Mouse (Mus musculus) spleen, postnatal 36 days (tissue): ENCODE data around the gene St6galnac5.

Source experiments
- DNase-seq, 2 experiments: peaks; one replicate each; pipeline ENCODE4 v3.0.0; 2022; ENCODE audit warnings: low spot score in 2 of 2, mixed read lengths in 1 of 2

Gene St6galnac5

DNA sequence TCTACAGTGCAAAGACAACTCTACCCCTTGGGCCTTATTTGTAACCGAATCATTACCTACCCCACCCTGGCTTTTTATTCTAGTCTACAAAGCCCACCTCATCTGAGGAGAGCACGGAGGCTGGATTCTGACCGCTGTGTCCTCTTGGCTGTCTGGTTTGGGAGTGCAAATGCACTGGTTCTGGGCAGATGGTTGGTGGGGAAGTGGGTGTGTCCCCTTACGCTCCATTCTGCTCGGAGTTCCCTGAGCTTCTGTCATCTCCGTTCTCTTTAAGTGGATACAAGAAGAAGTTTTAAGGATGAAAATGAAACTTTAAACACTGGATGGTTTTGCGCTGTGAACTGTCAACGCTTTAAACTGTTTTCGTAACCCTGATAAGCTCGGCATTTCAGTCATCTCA, 68.9 kb downstream of the St6galnac5 start:
- no peak for DNase-seq

DNA sequence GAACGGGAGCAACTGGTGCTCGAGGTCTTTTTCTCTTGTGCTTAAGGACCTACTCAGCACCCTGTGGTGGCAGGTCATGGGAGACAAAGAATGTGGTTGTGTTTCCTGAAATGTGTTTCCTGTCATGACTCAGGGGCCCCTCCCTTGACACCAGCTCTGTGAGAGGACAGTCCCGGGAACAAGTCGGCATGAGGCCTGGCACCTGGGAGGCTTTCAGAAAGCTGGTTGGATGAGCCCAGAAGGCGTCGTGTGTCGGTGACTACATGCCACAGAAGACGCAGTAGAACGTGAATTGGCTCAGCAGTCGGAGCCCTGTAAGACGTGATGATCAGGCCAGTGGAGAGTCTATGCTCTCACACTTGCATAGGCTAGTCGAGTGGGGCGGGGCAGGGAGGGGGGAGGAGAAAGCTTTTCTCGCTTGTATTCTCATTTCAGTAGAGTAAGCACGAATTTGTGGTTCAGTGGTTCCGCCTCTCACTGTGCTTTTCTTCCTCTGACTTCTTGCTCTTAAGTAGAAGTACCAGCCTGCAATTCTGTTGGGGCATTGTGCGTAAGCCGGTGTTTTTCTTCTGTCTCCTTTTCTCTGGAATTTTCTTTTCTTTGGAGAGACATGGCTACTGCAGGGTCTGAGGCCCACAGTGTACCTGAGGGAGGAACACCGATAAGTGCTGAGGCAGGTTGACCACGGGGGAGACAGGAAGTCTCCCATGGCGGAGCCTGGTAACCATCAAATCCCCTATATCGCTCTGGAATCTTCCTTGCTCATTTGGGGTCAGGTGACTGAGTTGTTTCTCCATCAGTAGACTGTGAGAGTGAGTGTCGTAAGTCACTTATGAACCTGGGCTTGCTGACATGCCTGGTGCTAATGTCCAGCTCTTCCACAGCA, 69.6 kb downstream of the St6galnac5 start:
- DNase-seq, result peak; percentile 61 to 63

DNA sequence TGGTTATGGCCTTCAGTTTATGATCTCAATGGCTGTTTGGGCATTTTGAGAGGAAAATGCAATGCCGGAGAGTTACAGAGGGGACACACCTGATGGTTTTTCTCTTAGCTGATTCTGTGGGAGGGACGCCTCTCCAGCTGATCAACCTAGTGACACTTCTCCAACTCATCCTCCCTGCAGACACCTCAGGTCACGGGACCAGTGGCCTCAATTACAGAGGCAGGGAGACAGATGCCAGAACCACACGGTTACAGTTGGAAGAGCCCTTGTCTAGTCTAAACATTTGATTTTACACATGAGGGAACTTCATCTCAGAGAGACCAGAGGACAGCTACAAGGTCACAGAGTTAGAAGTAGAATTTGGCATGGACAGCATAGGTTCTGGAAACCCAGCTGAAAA, 70.5 kb downstream of the St6galnac5 start:
- DNase-seq, result no peak

DNA sequence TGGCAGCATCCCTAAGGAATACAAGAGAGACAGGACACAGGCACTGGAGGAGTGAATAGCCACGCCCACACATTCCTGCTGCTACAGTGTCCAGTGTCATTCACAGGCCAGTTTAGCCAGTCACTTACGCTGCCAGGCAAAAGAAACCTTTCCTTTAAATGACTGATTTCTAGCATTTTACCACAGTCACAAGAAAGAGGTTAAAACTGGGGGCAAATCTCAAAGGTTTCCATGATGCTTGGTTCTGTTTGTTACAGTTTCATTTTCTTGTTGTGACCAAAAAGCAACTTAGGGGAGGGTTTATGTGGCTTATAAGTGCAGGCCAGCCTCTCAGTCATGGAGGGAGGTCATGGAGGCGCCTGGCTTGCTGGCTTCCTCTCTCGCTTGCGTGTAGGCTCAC, 74.4 kb downstream of the St6galnac5 start:
- DNase-seq, result no peak

DNA sequence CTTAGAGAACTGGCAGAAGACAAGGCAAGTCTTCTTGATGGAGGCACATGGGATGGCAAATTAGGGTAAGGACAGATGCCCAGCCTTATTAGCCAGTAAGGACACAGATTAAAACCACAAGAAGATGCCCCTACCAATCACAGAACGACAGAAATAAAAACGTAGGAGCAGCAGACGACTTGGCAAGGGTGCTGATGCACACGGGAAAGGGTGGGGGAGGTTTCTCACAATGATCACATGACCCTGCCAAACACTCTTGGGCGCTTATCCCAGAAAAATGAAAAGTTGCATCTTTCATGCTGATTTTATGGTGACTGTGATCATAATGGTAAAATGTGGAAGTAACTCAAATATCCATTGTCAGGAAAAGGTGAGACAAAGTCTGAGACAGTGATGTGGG, 75.0 kb downstream of the St6galnac5 start:
- no peak for DNase-seq

DNA sequence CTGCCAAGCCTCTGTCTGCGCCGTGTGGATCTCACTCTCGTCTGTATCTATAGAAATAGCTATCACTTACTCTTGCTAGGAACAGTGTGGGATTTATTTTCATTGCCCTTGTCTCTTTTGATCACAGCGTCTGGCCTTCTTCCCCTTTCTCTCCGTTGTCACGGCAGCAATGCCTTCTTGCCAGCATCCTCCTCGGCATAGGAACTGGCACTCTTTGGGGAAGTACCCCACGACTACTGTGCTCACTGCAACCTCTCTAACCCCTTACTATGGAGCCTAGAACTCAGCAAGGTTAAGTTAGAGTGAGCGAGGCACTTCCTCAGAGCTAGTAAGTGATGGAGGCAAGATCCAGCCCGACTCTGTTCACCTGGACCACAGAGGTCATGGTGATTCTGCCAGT, 76.2 kb downstream of the St6galnac5 start:
- no peak for DNase-seq

DNA sequence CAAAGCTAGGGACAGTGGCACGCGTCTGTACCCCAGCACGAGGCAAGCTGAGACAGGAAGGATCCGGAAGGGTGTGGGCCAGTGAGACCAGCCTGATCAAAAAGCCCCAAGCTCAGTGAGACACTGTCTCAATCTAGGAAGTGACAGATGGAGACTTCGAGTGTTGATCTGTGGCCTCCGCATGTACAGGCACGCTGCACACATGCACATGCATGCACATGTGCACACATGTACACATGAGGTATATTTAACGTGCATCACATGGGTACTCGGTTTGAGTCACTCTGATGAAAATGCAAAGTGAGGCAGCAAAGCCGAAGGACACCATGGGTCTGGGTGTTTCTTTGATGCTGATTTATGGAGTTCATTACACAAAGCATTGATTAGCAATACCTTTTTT, 77.0 kb downstream of the St6galnac5 start:
- DNase-seq, result no peak

DNA sequence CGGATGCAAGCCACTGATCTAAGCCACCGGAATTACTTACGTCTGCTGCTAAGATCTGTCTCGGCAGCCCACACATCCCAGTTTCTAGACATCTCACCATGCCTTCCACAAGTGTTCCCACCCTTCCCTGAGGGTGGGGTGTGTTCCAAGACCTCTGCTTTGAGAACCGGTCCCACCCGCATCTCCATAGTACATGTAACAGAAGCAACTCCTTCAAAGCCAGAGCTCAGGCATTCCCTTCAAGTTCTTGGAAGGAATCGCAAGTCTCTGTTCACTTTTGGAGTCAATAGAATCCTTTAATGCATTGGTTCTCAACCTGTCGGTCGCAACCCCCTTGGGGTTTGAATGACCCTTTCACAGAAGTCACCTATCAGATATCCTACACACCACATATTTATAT, 83.1 kb downstream of the St6galnac5 start:
- no peak for DNase-seq

DNA sequence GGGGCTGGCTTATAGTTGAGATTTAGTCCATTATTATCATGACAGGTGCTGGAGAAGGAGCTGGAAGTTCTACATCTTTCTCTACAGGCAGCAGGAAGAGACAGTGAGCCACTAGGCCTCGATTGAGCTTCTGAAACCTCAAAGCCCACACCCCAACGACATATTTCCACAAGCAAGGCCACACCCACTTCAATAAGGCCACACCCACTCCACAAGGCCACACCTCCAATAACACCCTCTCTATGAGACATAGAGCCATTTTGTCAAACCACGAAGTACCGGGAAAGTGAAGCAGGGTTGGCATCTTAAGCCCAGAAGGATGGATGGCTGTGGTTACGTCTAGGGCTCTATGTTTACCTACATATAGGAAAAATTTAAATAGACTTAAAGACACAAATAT, 84.8 kb downstream of the St6galnac5 start:
- no peak for DNase-seq

DNA sequence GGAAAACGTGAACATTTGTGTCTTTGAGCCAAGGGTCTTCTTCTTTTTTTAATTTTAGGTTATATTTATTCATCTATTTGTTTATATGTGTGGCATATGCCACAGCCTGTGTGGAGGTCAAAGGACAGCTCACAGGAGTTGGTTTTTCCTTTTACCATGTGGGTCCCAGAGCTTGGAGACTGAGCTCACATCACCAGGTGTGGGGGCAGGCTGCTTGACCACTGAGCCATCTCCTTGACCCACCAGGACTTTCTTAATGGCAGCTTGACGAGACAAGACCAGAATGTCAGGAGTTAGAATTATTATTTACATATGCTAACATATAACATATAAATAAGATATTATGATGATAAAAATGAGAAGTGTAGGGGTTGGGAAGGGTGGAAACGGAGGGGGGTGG, 85.9 kb downstream of the St6galnac5 start:
- DNase-seq, result no peak

DNA sequence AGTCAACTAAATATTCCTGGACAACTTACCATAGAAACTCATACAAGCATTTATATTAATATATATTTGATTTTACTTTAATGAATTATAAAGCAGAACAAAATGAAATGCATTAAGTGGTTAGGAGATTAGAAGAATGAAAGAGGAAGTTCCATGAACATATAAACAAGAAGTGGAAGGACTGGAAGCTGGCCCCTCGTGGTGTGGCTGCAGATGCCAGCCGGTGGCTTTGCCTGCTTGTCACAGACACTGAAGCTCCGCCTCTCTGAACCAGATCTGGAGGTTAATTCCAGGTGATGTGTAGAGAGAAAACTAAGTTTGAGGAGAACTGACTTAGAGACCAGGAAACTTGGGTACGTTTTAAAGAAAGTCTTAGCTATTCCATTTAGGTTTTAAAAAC, 87.1 kb downstream of the St6galnac5 start:
- DNase-seq, result no peak

DNA sequence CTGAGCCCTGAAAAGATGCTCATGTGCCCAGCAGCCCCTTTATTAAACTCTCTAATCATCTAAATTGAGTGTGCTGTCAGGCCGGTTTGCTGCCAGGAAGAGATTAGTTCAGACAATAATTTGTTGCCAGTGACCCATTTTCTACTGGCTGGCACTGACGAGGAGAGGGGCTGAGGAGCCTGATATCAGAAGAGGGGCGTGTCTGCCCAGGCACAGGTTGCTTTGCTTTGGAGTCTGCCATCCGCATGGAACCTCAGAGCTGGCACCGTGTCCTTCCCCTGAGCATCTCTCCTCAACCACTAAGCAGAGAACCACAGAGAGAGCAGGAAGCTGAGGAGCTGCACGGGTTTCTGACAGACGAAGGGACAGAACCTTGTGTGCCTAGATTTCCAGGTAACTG, 93.9 kb downstream of the St6galnac5 start:
- no peak for DNase-seq

DNA sequence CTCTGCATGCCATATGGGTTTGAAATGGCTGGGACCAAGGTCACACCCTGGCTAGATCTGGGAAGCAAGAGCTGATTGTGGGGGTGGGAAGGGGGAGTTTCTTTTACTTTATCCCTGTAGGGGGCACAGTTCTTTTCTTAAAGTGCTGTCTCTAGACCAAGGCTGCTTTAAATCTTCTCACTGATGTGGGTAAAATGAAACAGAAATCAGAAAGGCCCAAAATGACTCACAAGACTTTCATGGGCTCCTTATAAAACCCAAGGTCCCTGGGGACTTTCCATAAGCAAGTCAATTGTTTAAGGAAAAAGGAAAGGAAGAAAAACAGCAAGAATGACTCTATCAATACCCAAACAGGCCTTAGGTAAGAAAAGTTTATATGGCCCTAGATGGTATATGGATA, 95.3 kb downstream of the St6galnac5 start:
- DNase-seq, result no peak

DNA sequence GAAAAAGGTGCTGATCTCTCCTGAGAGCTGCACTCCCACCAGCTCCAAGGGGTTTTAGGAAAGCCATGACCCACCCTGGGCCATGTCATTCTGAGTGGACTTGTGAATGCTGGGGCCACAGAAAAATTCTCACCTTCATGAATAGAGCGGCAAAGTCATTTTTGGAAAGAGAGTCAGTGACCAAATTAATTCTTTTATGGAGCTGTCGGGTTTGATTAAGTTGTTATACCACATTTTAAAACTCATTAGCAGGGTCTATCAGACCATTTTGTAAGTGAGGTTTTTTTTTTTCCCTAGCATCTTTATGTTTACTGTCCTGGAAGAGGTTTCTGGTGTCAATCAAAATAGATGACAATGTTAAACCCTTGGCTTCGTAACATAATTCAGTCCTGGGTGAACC, 98.5 kb downstream of the St6galnac5 start:
- DNase-seq, result no peak

DNA sequence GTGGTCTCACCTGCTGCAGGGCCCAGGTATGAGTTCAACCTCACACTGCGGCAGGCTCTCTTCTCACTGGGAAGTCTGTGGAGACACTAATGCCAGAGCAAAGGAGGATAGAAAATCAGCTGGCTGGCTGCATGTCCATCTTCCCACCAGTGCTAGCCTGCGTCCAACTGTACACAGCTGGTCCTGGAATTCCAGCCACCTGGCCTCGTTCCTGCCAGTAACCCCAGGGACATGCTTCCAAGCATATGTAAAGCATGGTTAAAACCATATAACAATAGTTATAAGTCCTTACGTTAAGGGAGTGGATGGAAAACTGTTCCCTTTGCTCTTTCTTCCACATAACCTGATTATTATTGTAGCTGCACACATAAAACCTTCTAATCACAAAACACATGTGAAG, 100.3 kb downstream of the St6galnac5 start:
- no peak for DNase-seq

DNA sequence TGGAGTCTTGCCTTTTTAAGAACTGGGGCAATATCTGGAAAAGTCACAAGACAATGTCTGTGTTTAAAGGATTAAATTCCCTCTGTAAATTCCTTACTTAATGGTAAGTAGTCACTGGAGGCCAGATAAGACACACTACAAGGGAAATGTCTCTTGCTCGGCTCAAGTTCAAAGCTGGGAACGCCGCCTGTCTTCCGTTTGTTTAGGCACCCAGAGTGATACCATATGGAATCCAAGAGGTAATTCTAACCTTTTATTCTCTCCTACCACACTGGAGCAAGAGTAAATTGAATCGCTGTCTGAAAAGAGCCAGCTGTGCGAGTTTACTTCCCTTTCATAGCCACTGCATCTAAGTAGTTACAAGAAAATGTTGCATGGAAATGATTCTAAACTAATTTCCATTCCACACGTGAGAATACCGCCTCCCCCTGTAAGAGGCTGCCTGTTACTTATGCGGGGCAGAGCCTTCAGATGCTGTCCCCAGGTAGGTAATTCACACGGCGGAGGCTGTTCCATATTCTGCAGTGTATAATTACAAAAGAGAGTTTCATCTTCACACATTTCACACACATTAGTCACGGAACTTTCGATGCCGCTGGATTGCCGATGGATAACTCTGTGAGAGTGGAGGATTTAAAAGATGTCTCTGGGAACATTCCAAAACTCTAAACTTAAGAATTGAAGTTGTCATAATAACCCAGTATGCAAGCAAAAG, 101.8 kb downstream of the St6galnac5 start:
- no peak for DNase-seq

DNA sequence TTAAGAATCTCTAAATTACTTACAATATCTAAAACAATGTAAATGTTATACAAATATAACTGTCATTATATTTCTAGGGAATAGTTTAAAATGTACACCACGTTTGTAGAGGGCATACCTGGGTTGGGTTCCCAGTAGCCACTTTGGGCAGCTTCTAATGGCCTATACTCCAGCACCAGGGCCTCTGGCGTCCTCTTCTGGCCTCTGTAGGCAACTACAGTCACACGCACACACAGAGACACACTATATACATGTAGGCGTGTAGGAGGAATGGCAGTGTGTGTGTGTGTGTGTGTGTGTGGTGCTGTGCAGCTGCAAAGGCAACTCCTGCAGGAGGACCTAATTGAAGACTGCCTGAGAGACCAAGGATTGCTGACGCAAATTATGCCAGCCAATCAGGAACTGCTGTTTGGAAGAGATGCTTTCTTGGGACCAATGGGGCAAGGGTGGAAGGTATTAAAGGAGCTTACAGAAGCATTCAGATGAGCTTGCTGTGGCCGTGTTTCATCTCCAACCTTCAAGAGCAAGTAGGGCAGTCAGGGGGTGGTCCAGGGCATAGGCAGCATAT, 106.2 kb downstream of the St6galnac5 start:
- DNase-seq, result no peak

DNA sequence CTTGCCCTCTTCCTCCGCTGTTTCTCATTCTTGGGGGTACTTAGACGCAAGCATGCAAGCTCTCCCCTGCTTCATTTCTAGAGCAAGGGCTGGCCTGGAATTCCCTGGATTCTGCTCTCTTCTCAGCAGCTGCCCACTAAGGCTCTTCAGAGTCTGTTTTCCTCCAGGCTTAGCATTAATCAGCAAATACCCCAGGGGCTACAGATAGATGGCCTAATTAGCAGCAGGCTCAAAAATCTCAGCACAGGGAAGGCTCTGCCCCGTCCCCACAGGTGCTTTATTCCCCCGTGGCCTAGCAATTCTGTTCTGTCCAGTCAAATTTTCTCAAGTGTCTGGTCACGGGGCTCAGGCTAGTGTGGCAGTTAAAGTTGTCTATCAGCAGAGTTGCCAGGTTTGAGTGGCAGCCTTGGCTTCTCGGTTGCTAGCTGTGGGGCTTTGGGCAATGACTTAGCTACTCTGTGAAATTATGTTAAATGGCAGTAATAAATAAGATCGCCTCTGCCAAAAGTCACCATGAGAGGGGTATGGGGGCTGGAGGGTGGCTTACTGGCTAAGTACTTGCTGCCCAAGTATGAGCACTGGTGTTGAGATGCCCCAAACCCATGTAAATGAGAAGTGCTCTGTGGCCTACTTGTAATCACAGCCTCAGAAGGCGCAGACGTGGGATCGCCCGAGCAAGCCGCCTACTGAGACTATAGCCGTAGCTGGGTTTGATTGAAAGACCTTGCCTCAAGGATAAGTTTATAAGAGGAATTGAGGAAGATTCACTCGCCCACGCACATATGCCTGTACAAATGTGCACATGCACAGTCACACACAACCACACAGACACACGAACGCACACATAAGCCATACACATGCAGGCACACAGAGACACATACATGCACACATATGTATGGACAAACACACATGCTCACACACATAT, 107.4 kb downstream of the St6galnac5 start:
- DNase-seq, result no peak

DNA sequence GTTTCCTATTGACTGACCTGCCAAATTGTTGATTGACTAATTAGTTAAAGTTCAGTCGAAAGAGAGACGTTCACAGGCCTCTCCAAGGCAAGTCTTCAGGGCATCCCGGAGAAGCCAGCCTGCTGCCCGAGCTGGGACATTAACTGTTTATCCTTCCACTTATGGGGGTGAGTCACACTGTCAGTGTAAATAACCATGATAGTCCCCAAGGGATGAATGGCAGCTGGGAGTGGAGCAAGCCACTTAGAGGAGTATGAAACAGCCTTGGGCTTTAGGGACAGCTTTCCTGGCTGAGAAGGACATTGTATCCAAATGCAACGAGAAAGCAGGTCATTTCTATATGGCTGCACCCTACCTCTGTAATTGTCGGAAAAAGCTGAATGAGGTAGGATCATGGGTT, 109.5 kb downstream of the St6galnac5 start:
- no peak for DNase-seq

DNA sequence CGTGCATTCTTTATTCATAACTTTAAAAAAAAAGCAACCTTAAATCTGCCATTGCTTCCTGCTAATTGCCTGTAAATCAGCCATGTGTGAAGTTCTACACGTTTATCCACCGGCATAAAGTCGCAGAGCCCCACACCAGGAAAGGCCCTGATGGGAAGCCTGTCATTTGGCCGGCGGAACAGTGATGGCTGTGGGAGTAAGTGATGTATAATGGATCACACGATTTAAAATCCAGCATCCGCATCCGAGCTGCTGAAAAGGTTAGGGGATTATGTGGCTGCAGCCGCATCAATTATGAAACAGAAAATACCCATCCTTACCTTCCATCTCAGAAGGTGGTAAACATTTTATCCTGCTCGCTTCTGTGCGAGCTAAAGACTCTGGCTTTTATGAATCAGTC, 110.0 kb downstream of the St6galnac5 start:
- DNase-seq, result no peak

DNA sequence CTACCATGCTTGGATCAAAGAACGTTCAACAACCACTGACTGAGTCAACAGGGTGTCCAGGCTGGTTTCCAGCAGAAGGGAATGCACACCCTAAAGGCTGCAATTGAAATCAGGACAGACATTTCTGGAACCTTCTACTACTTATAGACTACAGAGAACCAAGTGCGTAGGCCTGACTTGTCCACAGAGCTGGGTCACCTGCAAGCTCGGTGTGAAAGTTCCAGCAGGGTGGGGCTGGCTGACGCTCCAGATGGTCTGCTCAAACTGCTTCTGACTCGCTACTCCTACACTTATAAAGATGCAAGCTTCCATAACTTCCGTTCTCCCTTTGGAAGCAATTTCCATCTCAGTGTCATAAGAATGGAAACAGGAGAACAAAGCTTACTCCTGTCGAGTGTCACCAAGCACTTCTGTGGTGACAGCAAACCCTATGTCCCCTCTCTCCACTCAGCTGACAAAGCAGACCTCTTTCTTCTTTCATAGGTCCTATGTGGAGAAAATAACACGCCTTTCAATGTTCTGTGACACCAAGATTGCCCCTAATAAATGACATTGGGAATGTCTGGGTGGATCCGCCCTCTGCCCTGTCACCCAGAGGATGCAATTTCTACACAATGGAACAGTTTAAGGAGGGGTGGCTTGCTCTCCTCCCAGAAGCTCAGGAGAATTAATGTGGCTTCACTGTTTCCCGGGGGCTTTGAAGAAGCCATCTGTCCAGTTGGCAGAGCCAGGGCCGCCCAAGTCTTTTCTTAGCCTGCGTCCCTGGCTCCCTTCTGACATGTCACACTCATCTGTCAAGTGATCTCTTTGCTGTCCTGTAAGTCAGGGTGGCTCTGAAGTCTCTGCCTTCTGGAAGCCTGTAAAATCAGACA, 114.2 kb downstream of the St6galnac5 start:
- DNase-seq, result no peak
